Mouse (Mus musculus): ENCODE data around the gene Plb1.

- TF ChIP-seq POLR2A (IDR thresholded peaks at IDR 0.05; ENCODE audit: borderline replicate concordance, extremely low read depth, low read depth, low read length) = peak; percentile 13; the same call in 1 of the 2 replicates
- TF ChIP-seq CTCF (IDR thresholded peaks at IDR 0.05; ENCODE audit: insufficient read depth, low read length) = no peak
Measured at GRCm38 (mm10) chr5:32349718-32350117, 117.2 kb downstream of the Plb1 start.

All from lung, adult 2 months (tissue).